Mouse (Mus musculus) lung, adult 2 months (tissue): ENCODE results near the gene Sgsm2.

ENCODE experiments used
- CTCF ChIP-seq: fragments of 200-500 bp; IDR thresholded peaks from 2 replicates; pipeline ENCODE4 v1.5.1; 2011; ENCODE audit warnings: mild to moderate bottlenecking, low read length, control low read depth; ENCODE audit not compliant: insufficient read depth
- POLR2A ChIP-seq: fragments of 200-500 bp; IDR thresholded peaks from 2 replicates; pipeline ENCODE4 v1.6.1; 2011; ENCODE audit warnings: low read depth, mild to moderate bottlenecking, control low read depth, low read length, borderline replicate concordance; ENCODE audit errors: extremely low read depth

- TF ChIP-seq CTCF (no peak), POLR2A (no peak)
These were observed 22.2 kb downstream of the Sgsm2 start for GRCm38 (mm10) chr11:74874630-74875029.
